Mouse (Mus musculus): ENCODE results near the gene Prkn. TPM values are rescaled to one million over a fixed set of nuclear protein-coding genes. Genes with fewer than 3 reads are reported as not detected.

Gene Prkn
- polyA plus RNA-seq, 1 experiment from 2014 or later: 3.0 TPM

DNA sequence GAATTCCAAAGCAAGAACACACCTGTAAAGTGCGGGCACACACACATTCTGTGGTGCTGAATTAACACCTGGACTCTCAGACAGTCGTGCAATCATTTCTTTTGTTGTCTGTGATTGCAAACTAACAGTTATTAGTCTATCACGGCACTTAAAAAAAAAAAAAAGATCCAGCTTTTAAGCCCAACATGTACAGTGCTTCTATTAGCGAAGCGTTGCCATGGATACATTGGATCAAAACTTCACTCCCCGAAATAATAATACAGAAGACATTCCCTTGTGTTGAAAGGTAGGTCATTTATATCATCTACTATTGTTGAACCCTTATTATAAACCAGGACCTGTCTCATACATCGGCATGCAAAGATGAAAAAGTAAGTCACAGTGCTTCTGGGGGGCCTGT, 1060.1 kb downstream of the Prkn start:
- Histone ChIP-seq H3K27ac (ENCODE audit: low read length) (no peak overlapping the region), H3K36me3 (ENCODE audit: control insufficient read depth, insufficient read depth, low read length) (no peaks in the 10 kb centered on the region), H3K9ac (replicated peaks; ENCODE audit: low read depth, low read length) (no peak overlapping the region), H3K9me3 (ENCODE audit: control insufficient read depth, low read depth, low read length) (no peaks in the 10 kb centered on the region; the same call in 1 of the 2 replicates), H3K4me1 (ENCODE audit: control insufficient read depth, insufficient read depth, low read length) (no peaks in the 10 kb centered on the region), H3K4me2 (replicated peaks; ENCODE audit: low read depth, low read length) (no peak overlapping the region), H3K4me3 (ENCODE audit: low read depth, low read length) (no peak overlapping the region), H3K27me3 (ENCODE audit: control insufficient read depth, insufficient read depth, low read length) (no peaks in the 10 kb centered on the region)
- 85% methylated on average over 7 of the region's 7 CpGs for WGBS
- ATAC-seq (ENCODE audit: insufficient number of reproducible peaks, insufficient read depth, low FRiP score, low read depth): no peak

DNA sequence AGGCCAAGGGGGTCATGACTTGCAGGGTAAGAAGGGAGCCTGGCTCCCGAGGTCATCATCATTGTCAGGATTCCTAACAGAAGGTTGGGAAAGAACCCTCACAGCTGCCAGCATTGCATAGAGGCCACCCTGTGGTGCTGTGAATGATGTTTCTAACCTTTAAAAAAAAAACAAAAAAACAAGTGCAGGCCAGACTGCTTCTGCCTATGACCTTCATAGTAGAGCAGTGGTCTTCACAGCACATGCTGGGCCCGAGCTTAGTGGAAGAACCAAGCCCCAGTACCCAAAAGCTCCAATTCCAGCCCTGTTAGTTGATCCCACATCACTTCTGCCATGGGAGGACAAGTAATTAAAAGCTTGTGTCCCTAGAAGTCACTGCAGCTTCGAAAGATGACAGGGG, 1061.5 kb downstream of the Prkn start:
- H3K27me3 ChIP-seq (ENCODE audit: control insufficient read depth, insufficient read depth, low read length): no peaks in the 10 kb centered on the region
- H3K4me3 ChIP-seq (ENCODE audit: low read depth, low read length): no peak overlapping the region
- no peak for ATAC-seq (ENCODE audit: insufficient number of reproducible peaks, insufficient read depth, low FRiP score, low read depth)
- 74% methylated on average over 3 of the region's 3 CpGs for WGBS
- H3K4me2 ChIP-seq (replicated peaks; ENCODE audit: low read depth, low read length): no peak overlapping the region
- H3K9me3 ChIP-seq (ENCODE audit: control insufficient read depth, low read depth, low read length): no peaks in the 10 kb centered on the region; the same call in 1 of the 2 replicates
- no peaks in the 10 kb centered on the region for H3K4me1 ChIP-seq (ENCODE audit: control insufficient read depth, insufficient read depth, low read length)
- H3K27ac ChIP-seq (ENCODE audit: low read length): no peak overlapping the region
- no peak overlapping the region for H3K9ac ChIP-seq (replicated peaks; ENCODE audit: low read depth, low read length)
- H3K36me3 ChIP-seq (ENCODE audit: control insufficient read depth, insufficient read depth, low read length): no peaks in the 10 kb centered on the region

GRCm38 (mm10) chr17:11903001-11903400, 1062.8 kb downstream of the Prkn start:
- Histone ChIP-seq H3K36me3 (ENCODE audit: control insufficient read depth, insufficient read depth, low read length) (no peaks in the 10 kb centered on the region), H3K4me1 (ENCODE audit: control insufficient read depth, insufficient read depth, low read length) (no peaks in the 10 kb centered on the region), H3K4me3 (ENCODE audit: low read depth, low read length) (no peak overlapping the region), H3K4me2 (replicated peaks; ENCODE audit: low read depth, low read length) (no peak overlapping the region), H3K9me3 (ENCODE audit: control insufficient read depth, low read depth, low read length) (no peaks in the 10 kb centered on the region; the same call in 1 of the 2 replicates), H3K9ac (replicated peaks; ENCODE audit: low read depth, low read length) (no peak overlapping the region), H3K27me3 (ENCODE audit: control insufficient read depth, insufficient read depth, low read length) (no peaks in the 10 kb centered on the region), H3K27ac (ENCODE audit: low read length) (no peak overlapping the region)
- WGBS: 41% methylated on average over 6 of the region's 6 CpGs
- no peak; the same call in 1 of the 2 replicates for ATAC-seq (ENCODE audit: insufficient number of reproducible peaks, insufficient read depth, low FRiP score, low read depth)

GRCm38 (mm10) chr17:11910668-11911398, 1070.6 kb downstream of the Prkn start:
- H3K36me3 ChIP-seq (ENCODE audit: control insufficient read depth, insufficient read depth, low read length): no peaks in the 10 kb centered on the region
- no peak overlapping the region for H3K9ac ChIP-seq (replicated peaks; ENCODE audit: low read depth, low read length)
- H3K27me3 ChIP-seq (ENCODE audit: control insufficient read depth, insufficient read depth, low read length): 0 out of 2 replicates have a peak, but pooled peaks cover 2% of the 10 kb centered on the region
- H3K9me3 ChIP-seq (ENCODE audit: control insufficient read depth, low read depth, low read length): no peaks in the 10 kb centered on the region
- no peak overlapping the region for H3K27ac ChIP-seq (ENCODE audit: low read length)
- 68% methylated on average over 8 of the region's 8 CpGs for WGBS
- 0 out of 2 replicates have a peak, but pooled peaks cover 5% of the 10 kb centered on the region for H3K4me1 ChIP-seq (ENCODE audit: control insufficient read depth, insufficient read depth, low read length)
- H3K4me3 ChIP-seq (ENCODE audit: low read depth, low read length): no peak overlapping the region
- no peak for ATAC-seq (ENCODE audit: insufficient number of reproducible peaks, insufficient read depth, low FRiP score, low read depth)
- H3K4me2 ChIP-seq (replicated peaks; ENCODE audit: low read depth, low read length): no peak overlapping the region

DNA sequence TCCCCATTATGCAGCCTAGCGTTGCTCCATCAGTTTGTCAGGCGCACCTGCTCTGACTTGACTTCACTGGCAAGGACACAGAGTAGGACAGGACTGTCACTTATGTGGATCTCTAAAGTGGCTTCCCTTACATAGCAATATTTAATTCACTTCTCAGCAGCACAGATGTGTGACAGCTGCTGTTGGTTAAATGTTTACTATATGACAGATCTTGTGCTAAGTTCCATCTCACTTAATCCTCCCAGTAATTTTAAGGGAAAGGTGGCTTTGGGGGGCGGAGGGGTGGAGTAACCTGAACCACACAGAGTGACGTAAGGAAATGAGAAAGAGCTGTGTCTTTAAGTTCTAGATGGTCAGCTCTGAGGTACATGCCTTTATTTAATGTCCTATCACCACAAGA, 1072.0 kb downstream of the Prkn start:
- ATAC-seq (ENCODE audit: insufficient number of reproducible peaks, insufficient read depth, low FRiP score, low read depth): no peak
- Histone ChIP-seq H3K9ac (replicated peaks; ENCODE audit: low read depth, low read length) (no peak overlapping the region), H3K27ac (ENCODE audit: low read length) (no peak overlapping the region), H3K4me3 (ENCODE audit: low read depth, low read length) (no peak overlapping the region), H3K27me3 (ENCODE audit: control insufficient read depth, insufficient read depth, low read length) (0 out of 2 replicates have a peak, but pooled peaks cover 2% of the 10 kb centered on the region), H3K9me3 (ENCODE audit: control insufficient read depth, low read depth, low read length) (no peaks in the 10 kb centered on the region), H3K4me1 (ENCODE audit: control insufficient read depth, insufficient read depth, low read length) (0 out of 2 replicates have a peak, but pooled peaks cover 5% of the 10 kb centered on the region), H3K4me2 (replicated peaks; ENCODE audit: low read depth, low read length) (no peak overlapping the region), H3K36me3 (ENCODE audit: control insufficient read depth, insufficient read depth, low read length) (no peaks in the 10 kb centered on the region)
- WGBS: 66% methylated on average over 4 of the region's 4 CpGs

GRCm38 (mm10) chr17:11912872-11913365, 1072.7 kb downstream of the Prkn start:
- WGBS: 4% methylated on average over 19 of the region's 19 CpGs
- 0 out of 2 replicates have a peak, but pooled peaks cover 2% of the 10 kb centered on the region for H3K27me3 ChIP-seq (ENCODE audit: control insufficient read depth, insufficient read depth, low read length)
- 0 out of 2 replicates have a peak, but pooled peaks cover 5% of the 10 kb centered on the region for H3K4me1 ChIP-seq (ENCODE audit: control insufficient read depth, insufficient read depth, low read length)
- no peak overlapping the region for H3K9ac ChIP-seq (replicated peaks; ENCODE audit: low read depth, low read length)
- H3K4me3 ChIP-seq (ENCODE audit: low read depth, low read length): peak overlapping the region; percentile 12; the same call in 1 of the 2 replicates
- H3K4me2 ChIP-seq (replicated peaks; ENCODE audit: low read depth, low read length): peak overlapping the region; percentile 39
- ATAC-seq (ENCODE audit: insufficient number of reproducible peaks, insufficient read depth, low FRiP score, low read depth): no peak
- no peak overlapping the region for H3K27ac ChIP-seq (ENCODE audit: low read length)
- H3K36me3 ChIP-seq (ENCODE audit: control insufficient read depth, insufficient read depth, low read length): no peaks in the 10 kb centered on the region
- H3K9me3 ChIP-seq (ENCODE audit: control insufficient read depth, low read depth, low read length): no peaks in the 10 kb centered on the region

- H3K4me2 ChIP-seq (replicated peaks; ENCODE audit: low read depth, low read length): peak overlapping the region; percentile 39
- 0 out of 2 replicates have a peak, but pooled peaks cover 2% of the 10 kb centered on the region for H3K27me3 ChIP-seq (ENCODE audit: control insufficient read depth, insufficient read depth, low read length)
- H3K4me3 ChIP-seq (ENCODE audit: low read depth, low read length): no peak overlapping the region
- H3K27ac ChIP-seq (ENCODE audit: low read length): no peak overlapping the region
- WGBS: 21% methylated on average over 8 of the region's 8 CpGs
- H3K9ac ChIP-seq (replicated peaks; ENCODE audit: low read depth, low read length): no peak overlapping the region
- H3K4me1 ChIP-seq (ENCODE audit: control insufficient read depth, insufficient read depth, low read length): 0 out of 2 replicates have a peak, but pooled peaks cover 5% of the 10 kb centered on the region
- H3K9me3 ChIP-seq (ENCODE audit: control insufficient read depth, low read depth, low read length): no peaks in the 10 kb centered on the region
- no peaks in the 10 kb centered on the region for H3K36me3 ChIP-seq (ENCODE audit: control insufficient read depth, insufficient read depth, low read length)
- ATAC-seq (ENCODE audit: insufficient number of reproducible peaks, insufficient read depth, low FRiP score, low read depth): no peak
These were observed 1073.4 kb downstream of the Prkn start for GRCm38 (mm10) chr17:11913620-11914019.

GRCm38 (mm10) chr17:11914451-11914850, 1074.3 kb downstream of the Prkn start:
- 83% methylated on average over 5 of the region's 5 CpGs for WGBS
- H3K4me2 ChIP-seq (replicated peaks; ENCODE audit: low read depth, low read length): no peak overlapping the region
- no peak for ATAC-seq (ENCODE audit: insufficient number of reproducible peaks, insufficient read depth, low FRiP score, low read depth)

More at GRCm38 (mm10) chr17:11914451-11914850, 1074.3 kb downstream of the Prkn start:
- Histone ChIP-seq H3K27me3 (ENCODE audit: control insufficient read depth, insufficient read depth, low read length) (0 out of 2 replicates have a peak, but pooled peaks cover 2% of the 10 kb centered on the region), H3K9ac (replicated peaks; ENCODE audit: low read depth, low read length) (no peak overlapping the region), H3K4me3 (ENCODE audit: low read depth, low read length) (no peak overlapping the region), H3K36me3 (ENCODE audit: control insufficient read depth, insufficient read depth, low read length) (no peaks in the 10 kb centered on the region), H3K9me3 (ENCODE audit: control insufficient read depth, low read depth, low read length) (no peaks in the 10 kb centered on the region), H3K27ac (ENCODE audit: low read length) (no peak overlapping the region), H3K4me1 (ENCODE audit: control insufficient read depth, insufficient read depth, low read length) (0 out of 2 replicates have a peak, but pooled peaks cover 5% of the 10 kb centered on the region)

Data from stomach, embryonic 14.5 days (tissue).